Mouse (Mus musculus): ENCODE results near the gene Gm6871.

DNA sequence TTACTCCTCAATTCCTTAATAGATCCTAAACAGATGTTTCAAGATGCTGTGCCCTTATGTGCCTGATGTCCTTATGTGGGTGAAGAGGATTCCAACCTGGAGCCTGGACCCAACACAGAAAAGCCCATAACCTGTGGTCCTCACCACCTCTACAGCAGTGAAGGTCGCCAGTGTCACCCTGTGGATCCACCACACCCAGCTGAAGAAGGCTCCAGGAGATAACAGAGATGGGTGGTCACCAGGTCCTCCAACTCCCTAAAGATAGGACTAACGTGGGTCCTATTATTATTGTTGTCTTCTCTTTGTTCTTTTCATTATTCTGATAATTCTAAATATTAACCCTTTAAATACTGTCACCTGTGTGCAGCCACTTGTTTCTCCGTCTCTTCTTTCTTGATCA lies 38.2 kb upstream of the Gm6871 start:
- TF ChIP-seq CTCF (conservative IDR thresholded peaks at IDR 0.05; ENCODE audit: insufficient read depth, insufficient read length, low read depth, low read length): no peak
- no peak for TF ChIP-seq POLR2A (IDR thresholded peaks at IDR 0.05; ENCODE audit: low read depth, low read length)

Data from kidney, adult 2 months (tissue).